9 mouse cellular contexts compared by ENCODE assay signal in genomic region chr10:69299985-69300384, GRCm38 (mm10).
"Had no signal": no experiment of that assay in that cellular context is flagged by ENCODE, and none has a peak within 500 bp of the region (broad histone marks: within the 10 kb centered on the region; RNA-seq: fewer than 3 reads in every experiment).

No protein-coding gene starts in this region.

- H3K4me3 ChIP-seq: left cerebral cortex, adult 2 months; limb, embryonic 10.5 days; midbrain, embryonic 12.5 days had no signal

- H3K27me3 ChIP-seq: midbrain, embryonic 12.5 days had no signal

- H3K4me1 ChIP-seq: midbrain, embryonic 12.5 days had no signal

- H3K4me2 ChIP-seq: midbrain, embryonic 12.5 days had no signal

- H3K27ac ChIP-seq: left cerebral cortex, adult 2 months; limb, embryonic 10.5 days; midbrain, embryonic 12.5 days; stomach, postnatal 0 days had no signal

- H3K36me3 ChIP-seq: limb, embryonic 10.5 days; midbrain, embryonic 12.5 days had no signal

- ATAC-seq: midbrain, embryonic 16.5 days had no signal

- DNase-seq: kidney, adult 8-10 months; kidney, postnatal 25 days; lung, adult 18-20 months; right cerebral cortex, adult 18-20 months had no signal

- H3K9ac ChIP-seq: midbrain, embryonic 12.5 days had no signal

- H3K9me3 ChIP-seq: limb, embryonic 10.5 days; midbrain, embryonic 12.5 days had no signal
